Mouse (Mus musculus) stomach, postnatal 0 days (tissue): ENCODE data around the gene Prn.

Source experiments
- CTCF ChIP-seq: IDR thresholded peaks from 2 replicates; pipeline ENCODE4 v1.5.1; 2016; ENCODE audit warnings: antibody characterized with exemption, low read depth, mild to moderate bottlenecking, moderate library complexity
- EP300 ChIP-seq: optimal IDR thresholded peaks from 2 replicates; pipeline ENCODE3; 2016; ENCODE audit warnings: antibody characterized with exemption

- TF ChIP-seq CTCF: no peak
- TF ChIP-seq EP300: no peak
Observed at GRCm38 (mm10) chr2:131954835-131955234, 45.1 kb downstream of the Prn start.
